Mouse (Mus musculus): ENCODE data around the gene Irak2.
A peak's percentile ranks its signal among the peaks of the same experiment; 100 is the strongest.

Irak2 gene

GRCm38 (mm10) chr6:113695766-113696355 is 57.6 kb downstream of the Irak2 start:
- no peak for TF ChIP-seq GATA4 (IDR thresholded peaks at IDR 0.05; ENCODE audit: insufficient replicate concordance, low read length)

- TF ChIP-seq GATA4 (IDR thresholded peaks at IDR 0.05; ENCODE audit: insufficient replicate concordance, low read length): no peak
Measured at GRCm38 (mm10) chr6:113696582-113697221, 58.4 kb downstream of the Irak2 start, which contains the start of gene Tatdn2. Tatdn2 (plus strand) TSS chr6:113697050.

GRCm38 (mm10) chr6:113697222-113698205 is 59.2 kb downstream of the Irak2 start:
- no peak for TF ChIP-seq GATA4 (IDR thresholded peaks at IDR 0.05; ENCODE audit: insufficient replicate concordance, low read length)

GRCm38 (mm10) chr6:113712718-113713117 is 74.5 kb downstream of the Irak2 start:
- no peak for TF ChIP-seq GATA4 (IDR thresholded peaks at IDR 0.05; ENCODE audit: insufficient replicate concordance, low read length)

- TF ChIP-seq GATA4 (IDR thresholded peaks at IDR 0.05; ENCODE audit: insufficient replicate concordance, low read length): no peak
Measured at GRCm38 (mm10) chr6:113714276-113714675, 76.0 kb downstream of the Irak2 start.

- TF ChIP-seq GATA4 (IDR thresholded peaks at IDR 0.05; ENCODE audit: insufficient replicate concordance, low read length): no peak
Measured at GRCm38 (mm10) chr6:113714797-113715196, 76.5 kb downstream of the Irak2 start.

- TF ChIP-seq GATA4 (IDR thresholded peaks at IDR 0.05; ENCODE audit: insufficient replicate concordance, low read length): no peak
Measured at GRCm38 (mm10) chr6:113717541-113717940, 79.3 kb downstream of the Irak2 start.

- no peak for TF ChIP-seq GATA4 (IDR thresholded peaks at IDR 0.05; ENCODE audit: insufficient replicate concordance, low read length)
Measured at GRCm38 (mm10) chr6:113719878-113720277, 81.6 kb downstream of the Irak2 start, which contains the start of gene Ghrl. Ghrl (minus strand) TSS chr6:113719880.

GRCm38 (mm10) chr6:113721061-113721460 is 82.8 kb downstream of the Irak2 start:
- no peak for TF ChIP-seq GATA4 (IDR thresholded peaks at IDR 0.05; ENCODE audit: insufficient replicate concordance, low read length)

- no peak for TF ChIP-seq GATA4 (IDR thresholded peaks at IDR 0.05; ENCODE audit: insufficient replicate concordance, low read length)
Measured at GRCm38 (mm10) chr6:113728181-113728580, 89.9 kb downstream of the Irak2 start.

GRCm38 (mm10) chr6:113731296-113731695 is 93.0 kb downstream of the Irak2 start:
- TF ChIP-seq GATA4 (IDR thresholded peaks at IDR 0.05; ENCODE audit: insufficient replicate concordance, low read length): no peak

GRCm38 (mm10) chr6:113737318-113738046 is 99.2 kb downstream of the Irak2 start:
- TF ChIP-seq GATA4 (IDR thresholded peaks at IDR 0.05; ENCODE audit: insufficient replicate concordance, low read length): no peak

GRCm38 (mm10) chr6:113740236-113741217 is 102.3 kb downstream of the Irak2 start, which contains the start of gene Sec13:
Sec13 (minus strand) TSS chr6:113740743.
- peak; percentile 76; the same call in 1 of the 2 replicates for TF ChIP-seq GATA4 (IDR thresholded peaks at IDR 0.05; ENCODE audit: insufficient replicate concordance, low read length)

- TF ChIP-seq GATA4 (IDR thresholded peaks at IDR 0.05; ENCODE audit: insufficient replicate concordance, low read length): no peak
Measured at GRCm38 (mm10) chr6:113741425-113741824, 103.2 kb downstream of the Irak2 start.

Data from liver, adult (tissue).